16 mouse cellular contexts compared by ENCODE assay signal in genomic region chr8:113656154-113656553, GRCm38 (mm10). TPM values are rescaled to one million over a fixed set of nuclear protein-coding genes. Genes with fewer than 3 reads are reported as not detected.
DNase-seq lines count a peak whose midpoint lies in the region; ATAC-seq lines count a peak whose summit lies in the region.
"Had no signal": no experiment of that assay in that cellular context is flagged by ENCODE, and none has a peak within 500 bp of the region (broad histone marks: within the 10 kb centered on the region; RNA-seq: fewer than 3 reads in every experiment).

No protein-coding gene starts in this region.

- H3K9ac ChIP-seq in intestine, embryonic 15.5 days, result no peak overlapping the region
- H3K9ac ChIP-seq in intestine, embryonic 16.5 days (ENCODE audit: low read depth, low read length), result no peak overlapping the region
- H3K9ac ChIP-seq: liver, embryonic 13.5 days; neural tube, embryonic 12.5 days had no signal

- peak; percentile 98 for ATAC-seq in granulocyte monocyte progenitor cell, adult 5-6 weeks (replicated peaks; ENCODE audit: poor library complexity, severe bottlenecking)
- ATAC-seq in intestine, embryonic 15.5 days, result no peak
- ATAC-seq in intestine, embryonic 16.5 days, result no peak

- WGBS in intestine, embryonic 15.5 days, result 93% methylated on average over 5 of the region's 5 CpGs
- 96% methylated on average over 5 of the region's 5 CpGs for WGBS in intestine, embryonic 16.5 days

- no peaks in the 10 kb centered on the region; the same call in 1 of the 2 replicates for H3K9me3 ChIP-seq in megakaryocyte, embryonic 14.5 days
- H3K9me3 ChIP-seq in intestine, embryonic 15.5 days, result no peaks in the 10 kb centered on the region
- H3K9me3 ChIP-seq in intestine, embryonic 16.5 days (ENCODE audit: control insufficient read depth, low read length), result no peaks in the 10 kb centered on the region
- H3K9me3 ChIP-seq: embryonic facial prominence, embryonic 10.5 days; heart, embryonic 10.5 days; hindbrain, embryonic 10.5 days; liver, embryonic 13.5 days; neural tube, embryonic 12.5 days had no signal

- DNase-seq in 3T3-L1 (ENCODE audit: low read depth, low spot score), result peak; percentile 12
- DNase-seq in B cell, adult 2 months, result peak; percentile 58 to 64
- DNase-seq in right cerebral cortex, postnatal 36 days (ENCODE audit: low spot score in 2 of 2), result no peak
- DNase-seq: cerebellum, adult 9-10 months; kidney, adult 11 months; liver, embryonic 13.5 days; retina, postnatal 1 day had no signal

- peak overlapping the region; percentile 16 for H3K4me3 ChIP-seq in megakaryocyte, embryonic 14.5 days (replicated peaks)
- H3K4me3 ChIP-seq in intestine, embryonic 15.5 days (replicated peaks), result no peak overlapping the region
- H3K4me3 ChIP-seq in intestine, embryonic 16.5 days (ENCODE audit: low read length), result no peak overlapping the region
- H3K4me3 ChIP-seq: embryonic facial prominence, embryonic 10.5 days; heart, embryonic 10.5 days; hindbrain, embryonic 10.5 days; liver, embryonic 13.5 days; neural tube, embryonic 12.5 days had no signal

- no peak overlapping the region for H3K4me2 ChIP-seq in intestine, embryonic 15.5 days (replicated peaks)
- no peak overlapping the region for H3K4me2 ChIP-seq in intestine, embryonic 16.5 days (ENCODE audit: low read depth, low read length)
- H3K4me2 ChIP-seq: liver, embryonic 13.5 days; neural tube, embryonic 12.5 days had no signal

- peaks cover 5% of the 10 kb centered on the region; the same call in 1 of the 2 replicates for H3K4me1 ChIP-seq in megakaryocyte, embryonic 14.5 days
- H3K4me1 ChIP-seq in intestine, embryonic 15.5 days (replicated peaks), result no peaks in the 10 kb centered on the region
- H3K4me1 ChIP-seq in intestine, embryonic 16.5 days (ENCODE audit: control insufficient read depth, insufficient read depth, low read length), result no peaks in the 10 kb centered on the region
- H3K4me1 ChIP-seq: embryonic facial prominence, embryonic 10.5 days; heart, embryonic 10.5 days; hindbrain, embryonic 10.5 days; liver, embryonic 13.5 days; neural tube, embryonic 12.5 days had no signal

- peaks cover 24% of the 10 kb centered on the region for H3K27me3 ChIP-seq in megakaryocyte, embryonic 14.5 days (replicated peaks)
- no peaks in the 10 kb centered on the region for H3K27me3 ChIP-seq in intestine, embryonic 15.5 days (replicated peaks)
- H3K27me3 ChIP-seq in intestine, embryonic 16.5 days (replicated peaks; ENCODE audit: control insufficient read depth, insufficient read depth, low read length), result no peaks in the 10 kb centered on the region
- H3K27me3 ChIP-seq: liver, embryonic 13.5 days; neural tube, embryonic 12.5 days had no signal

- no peaks in the 10 kb centered on the region for H3K36me3 ChIP-seq in megakaryocyte, embryonic 14.5 days (replicated peaks; ENCODE audit: low read length)
- no peaks in the 10 kb centered on the region for H3K36me3 ChIP-seq in intestine, embryonic 15.5 days
- no peaks in the 10 kb centered on the region for H3K36me3 ChIP-seq in intestine, embryonic 16.5 days (ENCODE audit: control insufficient read depth, insufficient read depth, low read length)
- H3K36me3 ChIP-seq: embryonic facial prominence, embryonic 10.5 days; G1E; heart, embryonic 10.5 days; hindbrain, embryonic 10.5 days; liver, embryonic 13.5 days; neural tube, embryonic 12.5 days had no signal

- no peak overlapping the region for H3K27ac ChIP-seq in intestine, embryonic 15.5 days
- no peak overlapping the region for H3K27ac ChIP-seq in intestine, embryonic 16.5 days (ENCODE audit: low read length)
- H3K27ac ChIP-seq: embryonic facial prominence, embryonic 10.5 days; heart, embryonic 10.5 days; hindbrain, embryonic 10.5 days; liver, embryonic 13.5 days; neural tube, embryonic 12.5 days had no signal

RNA-seq across cellular contexts. Expression of gene Syce1l, which starts 13.1 kb away (rescaled TPM):
- total RNA-seq in granulocyte monocyte progenitor cell, adult 5-6 weeks (2014; fragmentation: Nextera tagmentation), result not detected in 2 replicates
- total RNA-seq in granulocyte monocyte progenitor cell, adult 5-6 weeks (2017), result not detected in 2 replicates
- polyA plus RNA-seq in megakaryocyte, embryonic 14.5 days (2012; ENCODE audit: insufficient read depth, low replicate concordance), result 0.17 TPM in 1 of 2 replicates, not detected in the other
- polyA plus RNA-seq in intestine, embryonic 15.5 days (2015; fragmentation: Nextera tagmentation; extraction: Ambion mirVana), result not detected in 2 replicates
- not detected in 2 replicates for polyA plus RNA-seq in intestine, embryonic 16.5 days (2015; fragmentation: Nextera tagmentation; extraction: Ambion mirVana)
- total RNA-seq: G1E had no signal
- polyA plus RNA-seq: embryonic facial prominence, embryonic 10.5 days; heart, embryonic 10.5 days; hindbrain, embryonic 10.5 days; liver, embryonic 13.5 days; neural tube, embryonic 12.5 days had no signal

RNA-seq across cellular contexts. Expression of gene Mon1b, which starts 20.8 kb away (rescaled TPM):
- total RNA-seq in granulocyte monocyte progenitor cell, adult 5-6 weeks (2014; fragmentation: Nextera tagmentation), result 15.4 and 16.8 TPM in 2 replicates
- total RNA-seq in granulocyte monocyte progenitor cell, adult 5-6 weeks (2017), result 13.7 and 15.0 TPM in 2 replicates
- 6.0 TPM in 2 replicates for polyA plus RNA-seq in megakaryocyte, embryonic 14.5 days (2012; ENCODE audit: insufficient read depth, low replicate concordance)
- polyA plus RNA-seq in intestine, embryonic 15.5 days (2015; fragmentation: Nextera tagmentation; extraction: Ambion mirVana), result 6.0 TPM in 2 replicates
- polyA plus RNA-seq in intestine, embryonic 16.5 days (2015; fragmentation: Nextera tagmentation; extraction: Ambion mirVana), result 6.2 and 6.5 TPM in 2 replicates

Comparison
In these comparisons a context has a peak if more than half of its experiments do, and no peak if none do; other contexts are left out.
1. DNase-seq: peak in 3T3-L1 (single experiment) and B cell, adult 2 months (2 of 2); none in right cerebral cortex, postnatal 36 days (0 of 2).